Mouse (Mus musculus) brain, embryonic 18.5 days (tissue): ENCODE measurements around the gene Tmem41a.

Experiments used
- DNase-seq: peaks from one replicate; pipeline ENCODE4 v3.0.0-alpha.2; 2012; ENCODE audit warnings: low read depth, low spot score

The Tmem41a gene

DNA sequence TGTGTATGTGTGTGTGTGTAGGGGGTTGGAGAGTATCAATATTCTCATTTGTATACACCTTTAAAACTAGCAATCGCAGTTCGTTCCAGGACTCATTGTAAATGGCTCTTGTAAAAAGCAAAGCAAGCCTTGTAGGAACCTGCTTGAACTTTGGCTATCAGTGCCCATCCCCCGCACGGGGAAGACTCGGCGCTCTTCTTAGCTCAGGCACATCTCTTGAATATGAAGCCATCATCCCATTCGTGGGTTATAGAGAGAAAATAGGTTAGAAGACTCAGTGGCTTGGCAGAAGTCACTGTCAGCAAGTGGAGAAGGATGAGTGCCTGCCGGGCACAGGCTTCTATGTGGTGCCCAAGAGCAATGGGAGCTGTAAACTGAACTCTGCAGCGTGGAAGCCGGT is 42.7 kb downstream of the Tmem41a start:
- DNase-seq, result no peak

DNA sequence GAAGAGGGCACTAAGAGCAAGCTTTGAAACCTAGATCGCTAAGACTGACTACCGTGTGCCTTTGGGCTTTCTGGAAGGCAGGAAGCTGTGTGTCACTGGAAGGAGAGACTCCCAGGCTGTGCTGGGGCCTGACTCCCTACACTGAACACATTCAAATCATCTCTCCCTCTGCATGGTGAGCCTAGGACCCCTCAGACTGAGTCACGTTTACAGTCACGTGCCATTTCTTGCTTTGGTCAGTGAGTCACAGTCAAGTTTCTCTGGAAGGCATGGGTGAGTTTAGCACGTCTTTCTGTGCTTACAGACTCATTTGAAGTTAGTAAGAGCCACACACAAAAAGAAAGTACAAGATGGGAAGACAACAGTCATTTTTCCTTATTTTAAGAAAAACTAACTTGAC is 46.1 kb downstream of the Tmem41a start:
- no peak for DNase-seq

DNA sequence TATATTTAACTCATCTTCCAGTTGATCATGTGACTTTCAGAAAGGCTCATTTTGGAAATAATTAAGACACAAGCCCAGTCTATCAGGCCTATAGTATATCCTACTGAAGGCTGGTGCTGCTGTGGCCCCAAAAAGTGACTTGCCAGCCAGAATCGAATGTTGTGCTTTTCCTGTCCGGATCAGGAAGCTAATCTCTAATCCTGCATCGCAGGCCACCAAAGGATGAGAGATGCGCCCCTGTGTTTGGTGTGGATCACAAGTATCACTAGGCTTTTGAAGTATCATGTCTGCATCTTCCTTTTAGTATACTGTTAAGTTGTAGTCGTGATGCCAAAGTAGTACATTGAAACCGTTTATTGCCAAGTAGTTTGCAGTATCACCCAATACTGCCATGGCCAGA is 53.5 kb downstream of the Tmem41a start:
- no peak for DNase-seq

DNA sequence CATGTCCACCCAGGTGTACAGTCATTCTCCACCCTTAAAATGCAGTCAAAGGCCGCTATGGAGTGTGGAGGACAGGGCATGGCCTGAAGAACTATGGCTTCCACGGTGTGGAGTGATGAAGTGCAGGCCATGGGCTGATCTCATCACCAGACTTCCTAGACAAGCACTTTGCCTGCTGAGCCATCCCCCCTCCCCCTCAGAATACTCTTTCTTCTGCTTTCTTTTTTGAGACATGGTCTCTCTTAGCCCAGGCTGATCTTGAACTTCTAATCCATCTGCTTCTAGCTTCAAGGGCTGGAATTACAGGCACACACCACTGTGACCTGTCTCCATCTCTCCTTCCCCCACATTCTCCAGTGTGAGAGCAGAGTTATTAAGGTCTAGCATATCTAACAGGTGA is 59.8 kb downstream of the Tmem41a start:
- no peak for DNase-seq
